Mouse (Mus musculus): ENCODE measurements at regions not wholly inside any gene's neighbourhood (a gene's known extent, or its start where the extent isn't known, plus 50 kb on each side); places are given as distances from the start of the nearest gene placed in this dataset.
"Not testable (repeated sequence)": the region's sequence is repeated elsewhere in the genome, so short reads cannot be mapped to it uniquely, and the experiment has no call there.

DNA sequence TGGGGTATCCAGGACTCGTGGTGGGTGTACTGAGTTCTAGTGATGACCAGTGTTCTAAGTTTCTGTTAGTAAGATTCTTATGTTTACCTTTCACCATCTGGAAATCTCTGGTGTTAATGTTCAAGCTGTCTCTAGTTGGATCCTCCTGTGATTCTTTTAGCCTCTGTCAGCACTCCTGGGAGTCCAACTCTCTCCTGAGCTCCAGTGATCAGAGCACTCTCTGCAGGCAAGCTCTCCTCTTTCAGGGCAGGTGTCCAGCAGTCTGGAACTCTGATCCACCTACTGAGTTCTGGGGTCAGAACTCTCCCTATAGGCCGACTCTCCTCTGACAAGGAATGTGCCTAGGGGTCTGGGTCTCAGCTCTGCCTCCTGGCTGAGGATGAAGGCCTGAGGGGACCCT lies 272.6 kb upstream of the Tbl1xr1 start:
- not testable (repeated sequence) for TF ChIP-seq POLR2A (IDR thresholded peaks at IDR 0.05; ENCODE audit: low read depth, low read length); CTCF (IDR thresholded peaks at IDR 0.05; ENCODE audit: borderline replicate concordance, insufficient read depth, low read length)

Data from embryonic fibroblast, embryonic 13.5 days (primary cell).